Mouse (Mus musculus) cerebellum, adult (tissue): Measurements from ENCODE around the gene Gm43951.

Experiments used
- ATAC-seq: cut with Nextera tagmentation; 2 replicates; pipeline ENCODE4 v1.9.2; 2017; ENCODE audit warnings: mild to moderate bottlenecking, moderate library complexity, mixed read lengths; ENCODE audit not compliant: insufficient number of reproducible peaks, low FRiP score, low TSS enrichment

Gene Gm43951

DNA sequence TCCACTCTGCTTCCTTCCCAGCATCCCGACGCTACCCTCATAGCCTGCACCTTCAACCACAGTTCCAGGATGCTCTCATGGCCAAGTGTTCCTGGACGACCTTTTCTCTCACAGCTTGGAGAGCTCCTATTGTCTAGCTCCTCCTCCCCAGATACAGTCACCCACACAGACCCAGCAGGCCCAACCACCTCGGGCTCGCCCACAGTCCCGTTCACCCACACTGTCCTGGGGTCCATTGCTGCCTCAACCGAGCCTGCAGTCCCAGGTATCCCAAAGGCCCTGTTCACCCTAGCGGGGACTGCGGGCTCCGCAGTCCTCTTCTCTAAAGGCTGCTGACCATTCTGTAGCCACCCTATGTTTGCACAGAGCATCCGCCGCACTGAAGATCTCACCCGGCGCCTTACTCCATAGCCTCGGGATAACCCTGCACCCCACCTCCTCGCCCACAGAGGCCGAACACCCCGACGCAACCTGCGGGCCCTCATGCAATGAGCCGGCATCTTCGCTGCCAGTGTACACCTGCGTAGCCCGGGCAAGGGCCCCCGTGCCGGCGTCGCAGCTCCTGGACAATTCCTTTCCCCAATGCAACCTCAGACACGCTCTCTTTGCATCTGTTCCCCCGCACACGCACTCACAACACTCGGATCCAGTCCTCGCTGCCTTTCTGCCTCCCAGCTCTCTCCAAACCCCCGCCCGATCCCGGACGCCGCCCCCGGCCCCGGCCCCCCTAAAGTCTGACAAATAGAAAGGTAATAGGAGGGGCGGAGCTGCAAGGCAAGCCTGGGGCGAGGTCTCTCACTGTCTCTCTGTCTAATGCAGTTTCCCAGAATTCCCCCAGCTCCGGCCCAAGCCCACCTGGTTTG lies at the start of gene Gm43951:
TSS of gene Gm43951 (minus strand) at position 500 of the 863 bp plus-strand sequence.
- peak; percentile 62 for ATAC-seq

DNA sequence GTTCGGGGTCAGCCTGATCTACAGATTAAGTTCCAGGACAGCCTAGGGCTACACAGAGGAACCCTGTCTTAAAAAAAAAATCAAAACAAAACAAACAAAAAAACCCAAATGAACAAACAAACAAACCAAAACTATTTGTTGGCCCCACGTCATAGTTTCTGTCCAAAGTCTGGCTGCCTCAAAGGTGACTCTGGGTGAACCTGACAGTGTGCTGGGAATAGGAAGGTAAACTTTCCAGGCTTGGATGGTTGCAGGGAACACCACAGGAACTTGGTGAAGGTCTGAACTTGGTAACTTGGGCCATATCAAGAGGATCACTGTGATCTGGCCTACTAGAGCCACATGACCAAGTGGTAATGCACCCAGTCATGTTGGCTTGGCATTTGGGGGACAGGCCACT lies 49.8 kb upstream of the Gm43951 start:
- no peak for ATAC-seq

DNA sequence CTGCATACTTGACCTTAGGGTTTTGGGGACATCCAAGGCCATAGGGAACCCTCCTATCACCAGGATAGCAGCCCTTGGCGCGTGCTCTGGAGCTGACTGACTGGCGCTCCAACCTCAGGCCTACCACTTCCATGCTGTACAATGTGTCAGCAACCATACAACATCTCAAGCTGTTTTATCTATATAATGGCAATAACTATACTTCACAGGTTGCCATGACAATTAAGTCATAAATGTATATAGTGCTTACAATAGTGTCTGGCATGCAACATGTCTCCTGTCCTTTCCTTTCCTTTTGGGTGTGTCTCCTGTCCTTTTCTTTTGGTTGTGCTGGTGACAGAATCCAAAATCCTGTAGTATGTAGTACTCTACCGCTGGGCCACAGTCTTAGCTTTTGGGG lies 49.0 kb upstream of the Gm43951 start:
- no peak for ATAC-seq

DNA sequence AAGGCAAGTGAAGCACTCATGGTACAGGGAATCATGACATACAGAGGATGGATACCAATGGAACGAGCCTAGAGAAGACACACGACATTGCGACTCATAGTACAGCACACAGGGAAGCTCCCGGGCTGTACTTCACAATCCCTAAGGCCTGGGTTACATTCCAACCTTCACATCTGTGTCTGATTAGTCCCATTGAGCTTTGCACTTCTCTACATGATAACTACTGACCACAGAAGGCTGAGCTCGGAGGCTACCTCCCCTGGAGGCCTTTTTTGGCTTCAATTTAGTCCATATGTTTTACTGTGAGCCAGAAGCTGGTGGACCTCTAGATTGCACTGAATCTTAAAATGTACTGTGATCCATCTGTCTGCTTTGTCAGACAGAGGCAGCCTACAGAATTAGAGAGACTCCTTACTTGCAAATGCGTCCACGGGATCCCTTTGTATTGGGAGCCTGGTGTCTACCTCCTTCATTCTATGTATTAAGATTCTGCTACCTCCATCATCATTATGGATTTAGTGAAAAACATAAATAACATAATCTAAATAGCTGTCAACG lies 38.6 kb upstream of the Gm43951 start:
- ATAC-seq = no peak

DNA sequence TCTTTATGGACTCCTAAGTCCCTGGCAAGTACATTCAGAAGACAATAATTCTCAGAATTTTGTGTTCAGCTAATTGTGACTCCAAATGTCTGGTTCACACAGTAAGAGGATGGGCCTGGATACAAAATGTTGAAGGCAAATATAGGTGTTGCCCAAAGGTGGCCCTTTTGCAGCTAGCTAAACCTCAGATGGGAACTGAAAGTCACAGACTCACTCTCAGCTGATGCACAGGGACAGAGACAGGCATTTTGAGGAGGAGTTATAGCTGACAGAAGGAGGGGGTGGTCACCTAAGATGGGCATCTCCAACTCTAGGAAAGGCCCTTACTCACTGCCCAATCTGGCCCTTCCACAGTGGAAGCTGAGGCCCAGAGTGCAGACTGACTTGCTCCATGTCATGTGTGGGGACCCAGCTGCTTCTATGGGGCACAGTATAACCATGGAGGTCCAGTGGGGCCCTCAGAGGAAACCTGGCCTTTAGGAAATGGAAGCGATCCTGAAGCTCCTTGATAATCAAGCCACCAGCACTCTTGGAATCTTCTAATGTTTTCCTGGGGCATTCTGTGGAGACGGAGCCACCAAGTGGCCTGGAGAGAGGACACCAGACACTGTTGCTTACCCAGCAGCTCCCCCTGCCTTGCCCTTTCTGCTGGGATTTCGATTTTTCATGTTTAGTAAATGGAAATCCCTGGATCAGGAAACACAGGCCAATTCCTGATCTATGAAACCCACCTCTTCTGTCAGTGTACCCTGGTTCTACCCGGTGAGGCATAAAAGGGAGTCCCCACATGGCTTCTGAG lies 33.6 kb upstream of the Gm43951 start:
- ATAC-seq = no peak

DNA sequence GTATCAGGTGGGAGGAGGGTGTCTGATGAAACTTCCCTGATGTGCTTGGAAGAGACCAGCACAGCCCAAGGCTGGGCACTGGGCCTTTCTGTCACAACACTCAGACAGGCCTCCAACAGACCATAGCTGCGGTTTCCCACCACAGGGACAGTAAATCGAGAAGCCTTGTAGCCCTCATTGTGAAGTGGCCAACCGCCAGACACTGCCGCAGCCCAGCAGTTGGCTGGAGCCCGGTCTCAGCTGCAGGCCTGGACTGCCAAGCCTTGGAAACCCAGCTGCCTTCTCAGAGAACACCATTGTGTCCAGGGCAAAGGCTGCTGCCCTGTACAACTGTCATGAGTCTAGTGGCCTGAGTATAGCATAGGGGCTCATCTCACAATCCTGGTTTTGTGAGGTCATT lies 27.4 kb upstream of the Gm43951 start:
- ATAC-seq = no peak

DNA sequence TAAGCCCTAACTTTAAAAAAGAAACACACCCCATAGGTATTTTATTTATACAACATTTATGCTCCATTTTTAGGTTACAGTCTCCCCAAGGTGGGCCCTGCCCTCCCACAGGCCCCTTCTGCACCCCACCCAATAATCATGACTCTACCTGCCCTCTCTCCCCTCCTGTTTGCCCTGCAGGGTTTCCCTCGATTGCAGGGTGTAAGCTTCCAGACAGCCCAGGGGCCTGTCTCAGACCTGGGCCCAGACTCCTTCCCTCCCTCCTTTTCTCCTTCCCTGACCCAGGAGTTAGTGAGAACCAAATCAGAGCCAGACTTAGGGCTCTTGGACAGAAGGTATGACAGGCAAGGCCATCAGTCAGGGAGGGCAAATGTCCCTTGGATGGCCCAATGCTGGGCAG lies 26.4 kb upstream of the Gm43951 start:
- no peak for ATAC-seq

DNA sequence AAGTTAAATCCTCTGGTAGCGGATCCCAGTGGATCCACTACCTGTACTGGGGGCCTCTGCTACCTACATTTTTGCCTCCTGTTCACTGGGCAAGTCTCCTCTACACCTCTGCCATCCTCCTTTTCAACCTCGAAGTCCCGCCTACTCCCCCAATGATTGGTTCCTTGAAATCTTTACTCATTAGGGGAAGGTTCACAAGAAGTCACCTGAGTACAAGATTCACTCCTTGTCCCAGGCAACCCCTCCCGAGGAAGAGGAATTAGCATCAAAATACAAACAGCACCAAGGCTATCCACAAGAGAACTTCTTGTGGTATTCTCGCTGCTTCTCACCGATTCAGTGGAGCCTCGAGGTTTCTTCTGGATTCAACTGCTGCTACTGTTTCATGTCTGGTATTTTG lies 25.4 kb upstream of the Gm43951 start:
- no peak for ATAC-seq

DNA sequence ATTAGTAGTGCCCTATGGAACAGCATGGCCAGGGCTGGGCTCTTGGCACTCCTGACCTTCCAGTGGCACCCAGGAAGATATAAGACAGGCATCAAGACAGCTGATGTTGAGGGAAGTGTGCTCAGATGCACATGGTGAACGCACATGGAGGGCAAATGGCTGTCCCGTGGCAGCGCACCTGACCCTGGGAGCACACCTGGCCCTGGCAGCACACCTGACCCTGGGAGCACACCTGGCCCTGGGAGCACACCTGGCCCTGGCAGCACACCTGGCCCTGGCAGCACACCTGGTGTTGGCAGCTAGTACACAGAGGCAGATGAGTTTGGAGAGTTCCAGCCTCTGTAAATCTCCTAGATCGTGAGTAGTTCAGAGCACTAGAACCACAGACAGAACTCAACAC lies 21.9 kb upstream of the Gm43951 start:
- no peak for ATAC-seq

DNA sequence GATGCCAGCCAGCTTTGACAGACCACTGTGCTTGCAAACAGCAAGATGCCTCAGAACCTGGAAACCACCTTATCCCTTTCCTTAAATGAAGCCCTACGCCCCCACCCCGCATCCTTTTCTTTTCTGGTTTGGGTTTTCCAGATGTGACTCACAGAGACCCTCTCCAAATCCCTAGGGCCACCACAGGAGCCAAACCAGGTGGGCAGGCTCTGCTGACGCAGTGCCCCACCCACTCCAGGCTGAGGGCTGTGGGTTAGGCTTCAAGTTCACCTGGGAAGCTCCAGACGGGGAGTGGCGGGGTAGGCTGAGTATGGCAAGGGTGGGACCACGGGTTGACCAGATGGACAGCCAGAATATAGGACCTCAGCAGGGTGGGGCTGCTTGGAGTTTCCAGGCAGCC lies 20.3 kb upstream of the Gm43951 start:
- no peak for ATAC-seq

DNA sequence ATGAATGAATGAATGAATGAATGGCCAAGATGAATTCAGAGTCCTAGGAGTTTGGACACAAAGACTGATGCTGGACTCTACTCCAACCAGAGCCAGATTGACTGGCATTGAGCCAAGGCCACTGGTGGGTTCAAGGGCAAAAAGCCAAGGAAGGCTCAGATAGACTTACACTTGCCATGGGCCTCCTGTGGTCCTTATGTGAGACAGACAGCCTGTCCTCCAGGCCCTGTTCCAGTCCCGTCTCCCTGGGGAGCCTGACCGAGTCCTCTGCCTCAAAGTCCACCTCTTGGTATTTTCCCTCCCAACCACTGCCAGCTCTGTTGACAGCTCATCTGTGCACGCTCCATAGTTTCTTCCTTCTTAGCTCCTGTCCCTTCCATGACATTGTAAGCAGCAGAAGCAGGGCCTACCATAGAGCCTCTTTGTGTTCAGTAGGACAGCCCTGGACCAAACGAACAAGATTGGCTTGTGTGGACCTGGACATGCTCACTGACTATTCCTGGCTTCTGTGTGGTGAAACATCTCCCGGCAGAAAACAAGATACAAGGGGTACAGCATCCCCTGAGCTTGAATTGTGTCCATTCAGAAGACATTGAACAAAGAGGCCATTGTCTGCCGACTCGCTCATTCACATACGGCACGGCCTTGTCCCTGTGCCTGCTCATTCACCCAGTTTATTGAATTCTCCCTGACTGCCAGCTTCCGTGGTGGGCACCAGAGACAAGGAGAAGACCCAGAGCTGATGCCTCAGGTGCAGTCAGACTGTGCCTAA lies 19.6 kb upstream of the Gm43951 start:
- 0 out of 2 replicates have a peak, but pooled peaks have one; percentile 52 for ATAC-seq

DNA sequence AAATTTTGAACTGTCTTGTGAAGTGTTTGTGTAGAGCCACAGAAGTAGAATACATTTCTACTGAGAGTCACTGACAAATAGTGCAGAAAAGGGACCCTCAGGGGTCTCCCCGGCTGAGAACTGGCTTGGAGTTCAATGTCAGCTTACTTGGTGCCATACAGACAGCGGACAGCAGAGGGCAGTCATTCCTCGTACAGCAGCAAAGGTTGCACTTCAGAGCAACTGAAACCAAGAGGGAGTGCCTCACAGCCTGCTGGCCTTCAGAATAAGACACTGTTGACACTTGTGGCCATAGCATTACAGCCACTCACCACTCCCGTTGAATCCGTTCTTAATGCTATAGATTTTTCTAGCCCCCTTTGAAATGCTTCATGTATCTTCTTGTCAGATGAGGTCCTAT lies 18.2 kb upstream of the Gm43951 start:
- ATAC-seq = 0 out of 2 replicates have a peak, but pooled peaks have one; percentile 27

DNA sequence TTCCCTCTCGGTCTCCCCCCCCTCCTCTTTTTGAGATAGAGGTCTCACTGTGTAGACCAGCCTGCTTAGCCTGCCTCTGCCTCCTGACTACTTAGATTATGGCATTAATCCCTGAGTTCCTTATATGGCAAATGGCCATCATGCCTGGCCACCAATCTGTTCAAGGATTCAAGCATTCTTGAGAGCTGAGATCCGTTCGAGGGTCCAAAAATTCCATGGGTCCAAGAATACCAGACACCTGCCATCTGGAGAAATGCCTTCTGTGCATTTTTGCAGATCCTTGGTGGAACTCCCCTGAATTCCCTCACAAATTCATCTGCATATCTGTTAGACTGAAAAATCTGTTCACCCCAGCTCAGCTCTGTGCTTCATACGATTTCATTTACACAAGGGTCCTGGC lies 16.8 kb upstream of the Gm43951 start:
- no peak for ATAC-seq

DNA sequence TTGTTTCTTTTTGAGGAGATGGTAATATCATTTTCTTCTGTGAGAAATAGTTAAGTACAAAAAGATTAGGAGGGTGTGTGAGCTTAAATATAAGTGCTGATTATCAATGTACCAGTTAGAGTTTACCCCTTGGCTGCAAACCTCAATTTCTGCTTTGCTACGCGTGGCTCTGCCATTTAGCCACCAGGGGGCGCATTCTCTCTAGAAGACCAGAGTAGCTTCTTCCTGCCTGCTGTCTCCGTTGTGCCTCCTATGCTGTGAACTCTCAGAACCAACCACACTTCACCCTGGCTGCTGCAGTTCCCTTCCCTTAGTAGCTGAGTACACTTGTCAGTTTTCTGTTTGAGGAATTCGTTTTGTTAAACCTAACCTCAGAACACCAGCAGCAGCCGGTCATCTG lies 14.6 kb upstream of the Gm43951 start:
- ATAC-seq = no peak

DNA sequence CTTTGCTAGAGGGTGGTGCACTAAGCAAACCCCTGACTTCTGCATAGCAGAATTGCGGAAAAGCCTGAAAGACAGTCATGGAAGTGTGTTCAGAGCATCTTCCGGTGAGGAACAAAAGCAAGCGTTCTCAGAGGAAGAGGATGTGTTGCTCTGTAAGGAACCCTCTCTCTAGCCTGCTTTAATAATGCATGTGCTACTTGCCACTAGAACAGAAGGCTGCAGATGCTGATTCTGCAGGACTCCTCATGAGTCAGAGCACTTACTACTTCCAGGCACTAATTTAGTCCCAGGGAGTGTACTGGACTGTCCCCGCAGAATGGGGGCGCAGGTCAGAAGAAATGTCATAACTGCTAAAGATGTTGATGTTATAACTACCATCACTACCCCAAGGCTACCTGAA lies 10.5 kb upstream of the Gm43951 start:
- ATAC-seq = no peak

DNA sequence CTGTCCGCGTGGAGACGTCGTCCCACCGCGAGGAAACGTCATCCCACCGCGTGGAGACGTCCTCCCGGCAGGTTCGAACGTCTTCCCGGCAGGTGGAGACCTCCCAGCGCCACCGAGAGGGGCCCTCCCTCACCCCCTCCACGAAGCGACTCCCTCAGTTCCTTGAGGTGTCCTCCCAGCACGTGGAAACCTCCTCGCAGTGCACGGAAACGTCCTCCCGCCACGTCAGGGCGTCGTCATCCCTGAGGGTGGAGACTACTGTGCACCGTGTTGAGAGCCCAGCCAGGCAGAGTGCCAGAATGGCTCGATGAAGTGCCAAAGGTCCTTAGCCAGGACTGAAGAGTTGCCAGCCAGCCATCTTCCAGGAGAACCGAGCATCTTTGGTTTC lies 8.8 kb upstream of the Gm43951 start, which contains the start of gene Med31:
TSS of gene Med31 (minus strand) at position 183 of the 388 bp plus-strand sequence.
- ATAC-seq = peak; percentile 76

DNA sequence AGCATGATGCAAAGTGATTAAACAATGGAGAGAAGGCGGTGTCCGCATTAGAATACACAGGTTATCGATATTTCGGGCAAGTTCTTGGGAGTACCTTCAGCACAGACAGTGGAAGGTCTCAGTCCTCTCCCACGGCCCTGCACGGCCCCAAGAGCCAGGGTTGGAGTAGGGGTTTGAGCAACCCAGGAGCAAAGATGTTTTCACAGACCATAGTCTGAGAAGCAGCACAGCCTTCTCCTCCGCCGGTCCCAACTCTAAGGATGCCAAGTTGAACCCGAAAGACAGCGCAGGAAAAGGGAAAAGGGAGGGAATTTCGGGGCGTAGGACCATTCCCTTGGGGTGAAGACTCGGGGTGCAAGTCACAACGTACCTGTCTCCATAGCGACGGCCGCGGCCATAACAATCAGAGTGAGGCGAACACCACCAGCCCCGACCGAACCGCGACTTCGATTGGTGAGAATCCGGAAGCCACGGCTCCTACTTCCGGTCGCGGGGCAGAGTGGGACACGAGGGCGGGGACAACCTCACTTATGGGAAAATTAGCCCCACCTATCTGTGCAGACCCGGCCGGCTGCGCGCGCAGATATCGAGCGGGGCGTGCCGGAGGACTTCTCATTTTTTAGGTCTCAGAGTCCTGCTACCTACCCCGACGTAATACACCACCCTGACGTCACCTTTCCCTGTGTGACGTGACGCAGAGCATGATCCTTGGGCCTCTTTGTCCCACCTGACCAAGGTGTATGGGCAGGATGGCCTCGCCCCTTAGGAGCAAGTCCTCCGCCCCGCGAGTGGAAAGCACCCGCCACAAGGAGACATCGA lies 8.2 kb upstream of the Gm43951 start:
- peak; percentile 95 for ATAC-seq

DNA sequence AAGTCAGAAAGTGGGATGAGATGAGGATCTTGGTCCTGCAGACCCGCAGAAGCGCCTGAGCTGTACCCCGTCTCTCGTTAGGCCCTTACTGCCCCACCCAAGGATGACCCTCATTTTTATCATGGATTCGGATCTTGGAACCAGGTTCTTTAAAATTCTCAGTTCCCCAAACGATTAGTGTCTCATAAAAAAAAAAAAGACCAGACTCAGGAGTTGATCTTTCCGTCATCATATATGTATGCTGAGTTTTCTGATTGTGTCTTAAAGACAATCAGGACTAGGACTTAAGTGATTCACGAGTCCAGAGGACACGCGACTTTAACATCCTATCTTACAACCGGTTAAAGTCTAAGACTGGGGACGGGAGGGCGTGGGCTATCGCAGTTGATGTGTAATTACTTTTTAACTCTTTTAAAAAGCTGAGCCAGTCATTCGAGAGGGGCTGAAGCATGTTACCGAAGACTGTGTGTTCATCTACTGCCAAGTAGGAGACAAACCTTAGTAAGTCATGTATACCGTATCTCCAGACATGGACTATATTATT lies 1.3 kb upstream of the Gm43951 start:
- ATAC-seq = no peak

DNA sequence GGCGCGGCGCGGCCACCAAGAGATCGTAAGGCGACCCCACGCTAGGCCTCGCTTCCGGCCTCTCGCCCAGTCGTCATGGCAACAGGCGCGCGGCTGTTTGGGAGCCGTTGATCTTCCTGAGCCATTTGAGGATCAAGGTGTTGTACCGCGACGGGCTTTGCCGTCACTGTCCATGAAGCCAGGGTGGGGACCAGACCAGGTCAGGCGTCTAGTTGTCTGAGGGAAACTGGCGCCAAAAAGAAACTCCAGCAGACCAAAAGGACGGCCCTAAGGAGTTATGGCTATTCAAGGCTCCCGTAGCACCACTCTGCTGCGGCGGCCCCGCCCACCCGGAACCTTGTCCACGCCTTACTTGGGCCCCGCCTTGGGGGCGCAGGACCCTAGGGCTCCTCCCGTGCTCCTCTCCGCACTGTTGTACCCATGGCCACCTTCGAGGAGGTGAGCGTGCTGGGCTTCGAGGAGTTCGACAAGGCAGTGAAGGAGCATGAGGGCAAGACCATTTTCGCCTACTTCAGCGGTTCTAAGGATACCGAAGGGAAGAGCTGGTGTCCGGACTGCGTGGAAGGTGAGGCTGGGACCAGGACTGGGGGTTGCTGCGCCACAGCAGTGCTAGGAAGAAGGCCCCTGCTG lies 679 bp upstream of the Gm43951 start, which contains the start of the genes 4933427D14Rik and Txndc17:
TSS of gene 4933427D14Rik (minus strand) at position 256 of the 630 bp plus-strand sequence.
TSS of gene Txndc17 (plus strand) at position 344 of the 630 bp plus-strand sequence.
- ATAC-seq = peak; percentile 71
